ENCODE assay signal across 17 mouse cellular contexts in the genomic region with DNA sequence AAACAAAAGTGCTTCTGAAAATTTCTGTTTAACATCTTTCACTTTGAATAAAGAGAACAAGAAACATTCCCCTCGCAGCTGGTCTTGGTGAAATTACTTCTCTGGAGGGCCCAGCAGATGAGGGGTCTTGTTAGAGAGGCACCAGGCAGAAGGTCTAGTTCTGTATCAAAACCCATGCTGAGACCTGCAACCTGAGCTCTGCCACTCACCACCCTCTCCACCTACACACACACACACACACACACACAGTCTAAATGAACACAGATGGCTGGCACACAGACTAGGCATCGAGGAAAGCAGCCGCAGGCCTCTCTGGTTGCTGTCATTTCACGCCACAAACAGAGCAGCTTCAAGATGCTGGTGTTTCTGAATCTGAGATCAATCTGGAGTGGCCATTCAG.
DNase-seq lines count a peak whose midpoint lies in the region; ATAC-seq and TF ChIP-seq lines count a peak whose summit lies in the region.
"Had no signal": no experiment of that assay in that cellular context is flagged by ENCODE, and none has a peak within 500 bp of the region (broad histone marks: within the 10 kb centered on the region; RNA-seq: fewer than 3 reads in every experiment).

No protein-coding gene starts in this region.

- H3K27me3 ChIP-seq in intestine, embryonic 14.5 days (replicated peaks; ENCODE audit: control insufficient read depth, insufficient read depth, low read length), result no peaks in the 10 kb centered on the region
- H3K27me3 ChIP-seq in intestine, embryonic 16.5 days (replicated peaks; ENCODE audit: control insufficient read depth, insufficient read depth, low read length), result no peaks in the 10 kb centered on the region
- H3K27me3 ChIP-seq in hindbrain, postnatal 0 days (ENCODE audit: insufficient read depth, low read length), result no peaks in the 10 kb centered on the region
- H3K27me3 ChIP-seq: kidney, embryonic 15.5 days; megakaryocyte, embryonic 14.5 days; neural tube, embryonic 12.5 days had no signal

- TF ChIP-seq CTCF in hindbrain, postnatal 0 days (IDR thresholded peaks at IDR 0.05; ENCODE audit: low read depth), result no peak

- 0 out of 2 replicates have a peak, but pooled peaks cover 3% of the 10 kb centered on the region for H3K4me1 ChIP-seq in intestine, embryonic 14.5 days (replicated peaks; ENCODE audit: control insufficient read depth, insufficient read depth, low read length)
- peaks cover 4% of the 10 kb centered on the region; the same call in 1 of the 2 replicates for H3K4me1 ChIP-seq in intestine, embryonic 16.5 days (ENCODE audit: control insufficient read depth, insufficient read depth, low read length)
- no peaks in the 10 kb centered on the region for H3K4me1 ChIP-seq in hindbrain, postnatal 0 days (ENCODE audit: insufficient read depth, low read length)
- H3K4me1 ChIP-seq: kidney, embryonic 15.5 days; megakaryocyte, embryonic 14.5 days; neural tube, embryonic 12.5 days had no signal

- no peaks in the 10 kb centered on the region for H3K36me3 ChIP-seq in intestine, embryonic 14.5 days (ENCODE audit: control insufficient read depth, insufficient read depth, low read length)
- H3K36me3 ChIP-seq in intestine, embryonic 16.5 days (ENCODE audit: control insufficient read depth, insufficient read depth, low read length), result no peaks in the 10 kb centered on the region
- no peaks in the 10 kb centered on the region for H3K36me3 ChIP-seq in hindbrain, postnatal 0 days (ENCODE audit: insufficient read depth, low read length)
- H3K36me3 ChIP-seq: kidney, embryonic 15.5 days; neural tube, embryonic 12.5 days had no signal

- 45% methylated on average over 4 of the region's 4 CpGs for WGBS in intestine, embryonic 14.5 days
- WGBS in intestine, embryonic 16.5 days, result 52% methylated on average over 4 of the region's 4 CpGs
- WGBS in hindbrain, postnatal 0 days, result 45% methylated on average over 4 of the region's 4 CpGs

- no peak overlapping the region; the same call in 1 of the 2 replicates for H3K27ac ChIP-seq in intestine, embryonic 14.5 days (ENCODE audit: low read depth)
- no peak overlapping the region for H3K27ac ChIP-seq in intestine, embryonic 16.5 days (ENCODE audit: low read length)
- H3K27ac ChIP-seq in hindbrain, postnatal 0 days, result no peak overlapping the region
- H3K27ac ChIP-seq: kidney, embryonic 15.5 days; neural tube, embryonic 12.5 days had no signal

- peak overlapping the region; percentile 3; the same call in 1 of the 2 replicates for H3K4me2 ChIP-seq in intestine, embryonic 14.5 days (ENCODE audit: low read length)
- no peak overlapping the region; the same call in 1 of the 2 replicates for H3K4me2 ChIP-seq in intestine, embryonic 16.5 days (ENCODE audit: low read depth, low read length)
- no peak overlapping the region for H3K4me2 ChIP-seq in hindbrain, postnatal 0 days (ENCODE audit: low read depth, low read length)
- H3K4me2 ChIP-seq: kidney, embryonic 15.5 days; lung, embryonic 14.5 days; neural tube, embryonic 12.5 days had no signal

- H3K4me3 ChIP-seq in intestine, embryonic 14.5 days (ENCODE audit: low read depth, low read length), result no peak overlapping the region
- no peak overlapping the region for H3K4me3 ChIP-seq in intestine, embryonic 16.5 days (ENCODE audit: low read length)
- no peak overlapping the region for H3K4me3 ChIP-seq in hindbrain, postnatal 0 days (ENCODE audit: low read length)
- H3K4me3 ChIP-seq: kidney, embryonic 15.5 days; megakaryocyte, embryonic 14.5 days; neural tube, embryonic 12.5 days had no signal

- ATAC-seq in cerebellum, adult (ENCODE audit: insufficient number of reproducible peaks, low FRiP score, low TSS enrichment), result no peak
- ATAC-seq in intestine, embryonic 14.5 days (replicated peaks; ENCODE audit: low FRiP score, low TSS enrichment, low read depth), result no peak
- no peak for ATAC-seq in intestine, embryonic 16.5 days
- ATAC-seq in hindbrain, postnatal 0 days, result peak; percentile 45; the same call in 1 of the 2 replicates

- intact Hi-C loops in gastrocnemius, postnatal 14 days (cut with DNase I; ENCODE audit: low total_unique reads), result no loop called here

- H3K9me3 ChIP-seq in intestine, embryonic 14.5 days (ENCODE audit: control insufficient read depth, low read length), result no peaks in the 10 kb centered on the region
- no peaks in the 10 kb centered on the region for H3K9me3 ChIP-seq in intestine, embryonic 16.5 days (ENCODE audit: control insufficient read depth, low read length)
- no peaks in the 10 kb centered on the region for H3K9me3 ChIP-seq in hindbrain, postnatal 0 days (ENCODE audit: low read length)
- H3K9me3 ChIP-seq: kidney, embryonic 15.5 days; megakaryocyte, embryonic 14.5 days; neural tube, embryonic 12.5 days had no signal

- DNase-seq in cerebellum, postnatal 14 days, result peak; percentile 58 to 67
- DNase-seq in intestine, embryonic 14.5 days (ENCODE audit: low spot score), result no peak
- peak; percentile 61 for DNase-seq in embryo, embryonic 10.5 days (ENCODE audit: low spot score)
- peak; percentile 22 for DNase-seq in hindbrain, postnatal 0 days (ENCODE audit: low spot score)
- no peak for DNase-seq in lung, postnatal 36 days
- DNase-seq in gastrocnemius, postnatal 14 days, result no peak
- DNase-seq: adrenal gland, adult 2 months; heart, postnatal 4 days; layer of hippocampus, postnatal 36 days; liver; lung, embryonic 14.5 days; thymus, adult 18-20 months had no signal

- H3K9ac ChIP-seq in intestine, embryonic 14.5 days (ENCODE audit: low read length), result no peak overlapping the region
- no peak overlapping the region for H3K9ac ChIP-seq in intestine, embryonic 16.5 days (ENCODE audit: low read depth, low read length)
- H3K9ac ChIP-seq in hindbrain, postnatal 0 days (replicated peaks; ENCODE audit: low read length), result no peak overlapping the region
- H3K9ac ChIP-seq: kidney, embryonic 15.5 days; lung, embryonic 14.5 days; neural tube, embryonic 12.5 days had no signal

Comparison
In these comparisons a context has a peak if more than half of its experiments do, and no peak if none do; other contexts are left out.
1. DNase-seq: peak in cerebellum, postnatal 14 days (2 of 2), embryo, embryonic 10.5 days (single experiment) and hindbrain, postnatal 0 days (single experiment); none in intestine, embryonic 14.5 days (single experiment), lung, postnatal 36 days (single experiment) and gastrocnemius, postnatal 14 days (single experiment).